Mouse (Mus musculus): ENCODE measurements at regions not wholly inside any gene's neighbourhood (a gene's known extent, or its start where the extent isn't known, plus 50 kb on each side); places are given as distances from the start of the nearest gene placed in this dataset.

DNA sequence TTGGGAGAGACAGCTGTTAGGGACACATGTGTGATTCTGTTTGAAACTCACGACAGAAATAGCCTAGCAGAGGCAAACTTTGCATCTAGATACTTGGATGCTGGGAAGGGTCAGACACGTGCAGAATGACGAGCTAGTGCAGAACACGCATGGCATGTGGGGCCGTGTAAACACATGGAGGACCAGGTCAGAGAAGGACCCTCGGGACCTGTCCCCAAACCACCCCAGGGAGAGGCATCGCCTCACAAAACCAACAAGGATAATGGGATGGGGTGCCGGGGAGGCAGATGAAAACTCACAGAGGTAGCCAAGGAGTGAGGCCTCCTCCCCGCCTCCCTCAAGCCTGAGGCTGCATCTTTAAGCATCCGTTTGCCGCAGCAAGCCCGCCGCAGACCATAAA lies 159.6 kb downstream of the Utp6 start:
- TF ChIP-seq GATA1 (IDR thresholded peaks at IDR 0.05; ENCODE audit: low read length): no peak

DNA sequence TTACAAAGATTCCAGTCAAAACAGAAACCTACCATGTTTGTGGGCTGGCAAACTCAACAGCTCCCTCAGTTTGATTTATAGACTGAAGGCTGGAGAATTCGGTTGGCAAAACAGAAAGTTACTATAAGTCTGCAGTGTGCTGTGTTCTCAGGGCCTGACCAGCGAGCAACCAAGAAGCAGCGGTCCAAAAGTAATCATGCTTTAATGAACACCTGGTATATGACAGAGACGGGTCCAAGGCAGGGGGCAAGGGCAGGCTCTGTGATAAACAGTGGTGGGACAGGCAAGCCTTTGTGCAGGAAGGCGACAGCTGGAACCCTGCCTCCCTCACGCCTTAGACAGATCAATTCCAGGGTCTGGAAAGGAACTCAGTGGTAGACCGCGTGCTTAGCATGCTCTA lies 161.9 kb downstream of the Utp6 start:
- TF ChIP-seq GATA1 (IDR thresholded peaks at IDR 0.05; ENCODE audit: low read length): no peak

DNA sequence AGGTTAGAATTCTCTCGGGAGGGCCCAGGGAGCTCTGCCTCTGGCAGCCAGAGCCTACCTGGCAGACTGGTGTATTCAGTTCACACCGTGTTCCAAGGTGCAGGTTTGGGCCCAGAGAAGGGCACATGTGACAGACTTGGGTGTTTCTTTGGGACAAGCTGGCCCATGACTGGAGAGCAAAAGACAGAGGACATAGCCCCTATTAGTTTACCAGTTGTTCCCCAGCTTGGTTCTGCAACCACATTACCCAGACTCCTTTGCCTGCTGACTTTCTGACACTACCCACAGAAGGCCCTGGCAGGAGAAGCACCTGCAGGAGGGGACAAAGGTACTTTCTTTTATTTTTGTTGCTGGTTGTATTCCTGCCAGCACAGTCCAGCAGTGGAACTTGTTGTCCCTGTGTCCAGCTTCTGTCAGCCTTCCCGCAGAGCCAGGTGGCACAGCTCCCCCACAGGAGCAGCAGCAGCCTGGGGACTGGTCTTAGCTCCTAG lies 173.9 kb downstream of the Utp6 start:
- no peak for TF ChIP-seq GATA1 (IDR thresholded peaks at IDR 0.05; ENCODE audit: low read length)

DNA sequence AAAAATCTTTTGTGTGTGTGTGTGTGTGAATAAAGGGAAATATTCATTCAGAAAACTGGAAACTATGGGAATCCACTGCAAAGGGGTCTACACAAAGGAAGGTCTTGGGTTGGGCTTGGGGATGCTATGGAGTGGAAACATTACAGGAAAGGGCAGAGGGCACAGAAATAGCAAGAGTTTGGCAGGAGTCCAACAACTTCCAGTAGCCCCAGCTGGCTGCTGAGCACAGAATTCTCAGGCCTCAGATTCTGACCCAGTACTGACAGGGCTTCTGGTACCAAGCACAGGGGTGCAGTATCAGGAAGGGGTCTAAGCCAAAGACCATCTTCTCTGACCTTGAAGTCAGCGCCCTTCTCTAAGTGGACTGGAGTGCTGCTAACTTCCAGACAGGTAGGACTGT lies 174.4 kb downstream of the Utp6 start:
- no peak for TF ChIP-seq GATA1 (IDR thresholded peaks at IDR 0.05; ENCODE audit: low read length)

DNA sequence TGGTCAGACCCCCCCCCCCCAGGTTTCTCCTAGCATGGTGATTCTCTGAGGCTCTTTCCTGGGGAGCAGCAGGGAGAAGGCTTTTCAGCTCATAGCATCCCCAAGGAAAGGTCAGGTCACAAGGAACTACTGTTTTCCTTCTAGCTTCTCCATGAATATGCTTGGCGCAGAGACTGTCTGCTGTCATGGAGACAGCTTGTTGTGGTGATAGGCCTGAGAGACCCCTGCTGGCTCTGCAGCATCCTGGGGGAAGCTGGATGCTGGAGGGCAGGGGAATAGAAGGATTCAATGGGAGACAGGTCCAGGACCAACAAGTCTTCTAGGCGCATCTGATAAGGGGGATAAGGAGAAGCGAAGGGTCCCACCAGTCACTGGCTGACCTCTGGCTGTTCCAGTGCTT lies 178.1 kb downstream of the Utp6 start:
- no peak for TF ChIP-seq GATA1 (IDR thresholded peaks at IDR 0.05; ENCODE audit: low read length)

DNA sequence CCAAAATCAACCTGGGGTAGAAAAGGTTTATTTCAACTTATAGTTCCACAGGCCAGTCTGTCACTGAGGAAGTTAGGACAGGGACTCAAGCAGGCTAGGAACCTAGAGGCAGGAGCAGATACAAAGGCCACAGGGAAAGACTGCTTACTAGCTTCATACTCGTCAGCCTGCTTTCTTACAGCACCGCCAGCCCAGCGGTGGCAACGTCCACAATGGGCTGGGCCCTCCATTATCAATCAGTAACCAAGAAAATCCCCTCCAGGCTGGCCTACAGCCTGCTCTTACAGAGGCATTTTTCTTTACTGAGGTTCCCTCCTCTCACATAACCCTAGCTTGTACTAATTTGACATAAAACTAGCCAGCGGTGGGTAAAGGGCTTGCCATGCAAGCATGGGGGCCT lies 180.2 kb downstream of the Utp6 start:
- TF ChIP-seq GATA1 (IDR thresholded peaks at IDR 0.05; ENCODE audit: low read length): no peak

DNA sequence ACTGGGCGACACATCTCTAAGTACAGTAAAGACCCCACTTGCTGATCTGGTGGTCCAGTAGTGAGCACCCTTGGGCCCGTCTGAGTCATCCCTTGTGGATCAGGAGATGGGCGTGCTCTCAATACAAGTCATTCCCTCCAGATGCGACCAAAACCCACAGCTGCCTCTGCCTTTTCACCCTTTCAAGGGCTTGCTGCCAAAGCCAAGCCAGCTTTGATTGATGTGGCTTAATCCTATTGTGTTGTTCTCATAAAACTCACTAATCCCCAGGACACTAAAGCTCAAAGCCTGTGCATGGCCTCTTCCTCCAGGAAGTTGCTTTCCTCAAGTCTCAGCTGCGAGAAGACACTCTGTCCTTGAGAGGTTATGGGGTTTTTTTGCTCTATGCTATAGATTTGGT lies 182.4 kb downstream of the Utp6 start:
- no peak for TF ChIP-seq GATA1 (IDR thresholded peaks at IDR 0.05; ENCODE audit: low read length)

DNA sequence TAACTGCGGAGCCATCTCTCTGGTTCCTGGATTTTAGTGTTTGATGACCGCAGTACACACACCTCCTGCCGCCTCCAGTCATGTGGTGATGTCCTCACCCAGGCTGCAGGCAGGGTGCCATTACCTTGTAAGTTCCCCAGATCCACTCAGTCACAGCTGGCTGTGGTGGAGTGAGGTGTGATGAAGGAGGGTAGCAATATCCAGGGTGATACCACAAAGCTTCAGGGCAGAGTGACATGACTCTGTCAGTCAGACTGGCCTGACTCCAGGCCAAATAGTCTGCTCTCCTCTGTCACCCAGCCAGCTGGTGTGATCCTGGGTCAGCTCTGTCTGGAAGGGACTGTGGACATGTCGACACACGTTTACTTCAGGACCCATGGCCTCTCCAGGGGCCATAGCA lies 183.7 kb downstream of the Utp6 start:
- no peak for TF ChIP-seq GATA1 (IDR thresholded peaks at IDR 0.05; ENCODE audit: low read length)

DNA sequence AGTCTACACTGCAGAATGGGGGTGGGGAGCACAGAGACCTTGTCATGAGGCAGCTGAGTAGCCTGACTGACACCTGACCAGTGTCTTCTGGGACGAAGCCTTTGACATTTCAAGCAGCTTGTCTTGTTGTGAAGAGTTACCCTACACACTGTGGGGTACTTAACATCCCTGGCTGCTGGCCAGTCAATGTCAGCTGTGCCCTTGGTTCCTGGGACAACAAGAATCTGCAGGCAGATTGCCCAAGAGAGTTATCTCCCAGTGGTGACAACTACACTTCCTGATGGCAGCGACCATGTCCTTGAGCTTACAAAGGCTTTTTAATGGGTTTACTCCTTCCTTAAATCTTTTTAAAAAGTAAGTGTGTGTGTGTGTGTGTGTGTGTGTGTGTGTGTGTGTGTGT lies 184.2 kb downstream of the Utp6 start:
- no peak for TF ChIP-seq GATA1 (IDR thresholded peaks at IDR 0.05; ENCODE audit: low read length)

DNA sequence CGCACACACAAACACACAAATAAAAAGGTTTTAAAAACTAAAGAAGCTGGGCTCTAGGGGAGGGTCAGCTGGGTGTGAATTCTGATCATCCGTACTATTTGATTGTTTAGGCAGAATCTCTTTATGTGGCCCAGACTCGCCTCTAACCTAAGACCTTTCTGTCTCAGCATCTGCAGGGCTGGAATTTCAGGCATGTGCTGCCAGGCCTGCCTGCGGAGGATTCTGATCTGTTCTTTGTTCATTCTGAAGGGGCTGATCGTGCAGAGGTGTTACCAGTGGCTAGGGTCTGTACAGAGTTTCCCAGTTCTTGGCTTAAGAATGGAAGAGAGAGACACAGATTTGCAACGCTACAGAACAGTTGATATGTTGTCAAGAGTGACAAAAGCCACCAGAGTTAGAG lies 185.6 kb downstream of the Rab11fip4 start:
- no peak for TF ChIP-seq GATA1 (IDR thresholded peaks at IDR 0.05; ENCODE audit: low read length)

DNA sequence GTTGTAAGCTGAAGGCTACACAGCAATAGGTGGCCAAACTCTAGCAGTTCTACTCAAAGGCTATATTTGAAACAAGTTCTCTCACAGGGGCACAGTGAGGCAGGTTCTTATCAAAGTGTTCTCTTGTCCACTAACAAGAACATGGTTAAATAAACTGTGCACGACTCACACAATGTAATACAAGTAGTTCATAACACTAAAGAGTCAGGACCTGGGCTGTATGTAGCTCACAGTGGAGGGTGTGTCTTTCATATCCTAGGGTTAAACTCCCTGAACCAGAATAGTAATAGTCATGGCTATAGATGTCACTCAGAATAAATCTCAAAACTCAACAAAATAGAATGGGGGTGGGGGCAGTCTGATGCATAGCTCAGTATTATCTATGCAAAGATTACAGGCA lies 182.7 kb downstream of the Rab11fip4 start:
- TF ChIP-seq GATA1 (IDR thresholded peaks at IDR 0.05; ENCODE audit: low read length): no peak

DNA sequence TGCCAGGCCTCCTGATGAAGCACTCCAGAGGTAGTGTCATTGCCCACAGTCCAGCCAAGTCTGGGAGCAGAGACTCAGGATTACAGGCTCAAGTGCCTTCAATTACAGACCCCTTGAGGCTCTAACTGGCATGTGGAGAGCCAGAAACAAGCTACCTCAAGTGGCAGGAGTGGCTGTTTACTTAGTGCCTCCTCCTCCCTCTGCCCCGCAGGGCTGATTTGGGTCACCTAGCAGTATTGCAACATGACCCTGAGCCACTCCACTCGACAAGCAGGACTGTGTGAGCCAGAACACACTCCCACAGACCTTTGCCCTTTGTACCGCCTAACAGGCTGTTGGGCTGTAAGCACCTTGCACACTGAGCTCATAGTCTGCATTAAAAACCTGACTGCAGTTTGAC lies 180.4 kb downstream of the Rab11fip4 start:
- no peak for TF ChIP-seq GATA1 (IDR thresholded peaks at IDR 0.05; ENCODE audit: low read length)

DNA sequence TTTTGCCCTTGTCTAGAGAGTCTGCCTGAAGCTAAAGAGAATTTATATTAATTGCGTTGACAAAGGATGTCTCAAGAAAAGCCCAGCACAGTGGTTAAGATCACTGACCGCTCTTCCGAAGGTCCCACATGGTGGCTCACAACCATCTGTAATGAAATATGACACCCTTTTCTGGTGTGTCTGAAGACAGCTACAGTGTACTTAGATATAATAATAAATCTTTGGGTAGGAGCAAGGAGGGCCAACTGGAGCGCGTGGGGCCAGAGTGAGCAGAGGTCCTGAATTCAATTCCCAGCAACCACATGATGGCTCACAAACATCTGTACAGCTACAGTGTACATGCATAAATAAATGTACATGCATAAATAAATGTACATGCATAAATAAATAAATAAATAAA lies 176.1 kb downstream of the Rab11fip4 start:
- TF ChIP-seq GATA1 (IDR thresholded peaks at IDR 0.05; ENCODE audit: low read length): no peak

DNA sequence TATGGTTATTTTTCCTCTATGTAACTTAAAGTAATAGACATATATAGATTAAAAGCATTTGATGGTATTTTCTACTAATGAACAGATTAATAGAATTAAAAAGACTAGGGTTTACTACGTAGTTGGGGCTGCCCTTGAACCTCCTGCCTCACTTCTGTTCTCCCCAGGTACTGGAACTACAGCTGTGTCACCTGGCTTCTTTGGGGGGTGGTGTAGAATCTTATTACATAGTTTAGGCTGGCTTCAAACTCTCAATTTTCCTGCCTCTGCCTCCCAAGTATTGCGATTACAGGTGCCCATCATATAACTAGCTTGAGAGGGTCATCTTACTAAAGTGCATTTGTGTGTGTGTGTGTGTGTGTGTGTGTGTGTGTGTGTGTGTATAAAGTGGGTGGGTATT lies 175.0 kb downstream of the Rab11fip4 start:
- no peak for TF ChIP-seq GATA1 (IDR thresholded peaks at IDR 0.05; ENCODE audit: low read length)

DNA sequence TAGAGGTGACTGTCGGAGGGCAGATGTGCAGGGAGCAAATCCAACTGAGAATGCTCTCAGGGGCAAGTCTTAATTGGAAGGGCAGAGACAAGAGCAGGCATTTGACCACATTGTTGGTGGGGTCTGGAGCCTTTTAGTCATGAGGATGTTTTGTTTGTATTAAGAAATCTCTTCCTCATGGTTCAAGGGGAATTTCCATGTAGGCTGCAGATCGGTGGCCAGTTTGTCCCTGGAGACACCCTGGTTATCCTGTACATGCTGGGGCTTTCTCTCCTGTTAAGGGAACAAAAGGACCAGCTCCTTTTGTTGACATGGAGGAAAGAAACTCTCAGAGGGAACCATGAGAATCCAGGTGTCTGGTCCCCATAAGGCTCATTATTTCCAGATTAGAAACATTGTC lies 174.4 kb downstream of the Rab11fip4 start:
- TF ChIP-seq GATA1 (IDR thresholded peaks at IDR 0.05; ENCODE audit: low read length): no peak

DNA sequence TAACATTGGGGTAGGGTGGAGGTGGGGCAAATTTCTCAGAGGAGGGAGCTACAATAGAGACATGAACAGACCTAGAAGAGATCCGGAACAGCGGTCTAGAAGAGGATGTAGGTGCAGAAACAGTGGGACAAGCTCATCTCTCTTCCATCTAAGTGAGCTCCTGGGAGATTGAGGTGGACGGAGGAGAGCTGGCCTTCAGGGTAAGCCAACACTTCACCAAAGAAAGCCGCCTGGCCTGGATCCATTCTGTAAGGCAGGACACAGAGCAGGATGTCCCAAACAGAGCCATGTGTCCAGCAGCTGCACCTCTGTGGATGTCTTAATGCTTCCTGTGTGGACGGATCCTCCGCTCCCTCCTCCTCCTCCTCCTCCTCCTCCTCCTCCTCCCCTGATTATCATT lies 173.0 kb downstream of the Rab11fip4 start:
- no peak for TF ChIP-seq GATA1 (IDR thresholded peaks at IDR 0.05; ENCODE audit: low read length)

DNA sequence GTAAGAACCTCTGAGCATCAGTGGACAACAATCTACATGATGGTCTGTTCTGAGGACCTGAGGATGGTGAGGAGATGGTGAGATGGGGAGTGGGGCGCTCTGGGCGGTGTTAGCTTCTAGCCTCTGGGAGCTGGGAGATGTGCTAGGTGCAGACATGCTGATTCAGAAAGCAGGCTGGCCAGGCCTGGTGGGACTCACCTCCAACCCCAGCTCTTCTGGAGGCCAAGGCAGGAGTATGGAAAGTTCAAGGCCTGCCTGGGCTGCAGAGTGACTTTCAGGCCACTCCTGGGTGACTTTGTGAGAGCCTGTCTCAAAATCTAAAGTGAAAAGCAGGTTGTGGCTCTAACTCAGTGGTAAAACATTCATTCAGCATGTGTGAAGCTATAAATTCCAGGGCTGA lies 171.6 kb downstream of the Rab11fip4 start:
- no peak for TF ChIP-seq GATA1 (IDR thresholded peaks at IDR 0.05; ENCODE audit: low read length)

DNA sequence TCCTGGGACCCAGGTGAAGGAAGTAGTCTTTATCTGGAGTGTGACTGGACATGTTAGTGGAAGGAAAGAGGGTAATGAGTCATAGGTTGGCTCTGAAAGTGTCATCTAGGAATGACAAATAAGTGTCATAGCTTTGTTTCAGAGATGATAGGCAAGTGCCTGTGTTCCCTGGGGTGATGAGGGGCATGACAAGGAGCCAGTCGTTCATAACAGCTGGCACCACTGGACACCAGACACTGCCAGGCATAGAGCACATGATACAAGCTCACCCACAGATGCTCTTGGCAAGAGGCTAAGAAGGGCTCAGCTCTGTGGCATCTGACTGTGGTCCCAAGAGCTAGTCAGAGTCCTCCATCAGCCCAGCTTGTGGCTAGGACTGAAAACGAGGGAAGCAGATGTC lies 171.0 kb downstream of the Rab11fip4 start:
- no peak for TF ChIP-seq GATA1 (IDR thresholded peaks at IDR 0.05; ENCODE audit: low read length)

All from G1E-ER4 (cell line).